Mouse (Mus musculus) stomach, postnatal 0 days (tissue): ENCODE measurements around the gene Gm3625. TPM values are rescaled to one million over a fixed set of nuclear protein-coding genes. Genes with fewer than 3 reads are reported as not detected.
A peak's percentile ranks its signal among the peaks of the same experiment; 100 is the strongest.

Experiments used
- ATAC-seq: fragments of 200-750 bp; cut with Nextera tagmentation; 2 replicates; pipeline ENCODE4 v1.8.0; 2017; ENCODE audit not compliant: low FRiP score, low TSS enrichment
- DNase-seq: peaks from one replicate; pipeline ENCODE4 v3.0.0-alpha.2; 2016; ENCODE audit warnings: low spot score
- H3K27ac ChIP-seq: fragments of 300-500 bp; sonication (generic); replicated peaks from 2 replicates; pipeline ENCODE4 v1.5.1; 2014; ENCODE audit warnings: mild to moderate bottlenecking, control low read depth
- H3K27me3 ChIP-seq: fragments of 300-500 bp; sonication (generic); 2 replicates; pipeline ENCODE4 v1.6.1; 2014; ENCODE audit warnings: low read length; ENCODE audit not compliant: control insufficient read depth, insufficient read depth
- H3K36me3 ChIP-seq: fragments of 300-500 bp; sonication (generic); 2 replicates; pipeline ENCODE4 v1.6.1; 2014; ENCODE audit warnings: low read length, mixed read lengths; ENCODE audit not compliant: control insufficient read depth, insufficient read depth
- H3K4me1 ChIP-seq: fragments of 300-500 bp; sonication (generic); replicated peaks from 2 replicates; pipeline ENCODE4 v1.6.1; 2014; ENCODE audit warnings: antibody characterized with exemption; ENCODE audit not compliant: control insufficient read depth, insufficient read depth
- H3K4me2 ChIP-seq: fragments of 300-500 bp; sonication (generic); replicated peaks from 2 replicates; pipeline ENCODE4 v1.6.1; 2014; ENCODE audit warnings: low read depth, mild to moderate bottlenecking, control low read depth, moderate library complexity
- H3K4me3 ChIP-seq: fragments of 300-500 bp; sonication (generic); 2 replicates; pipeline ENCODE4 v1.5.1; 2014; ENCODE audit warnings: low read depth, low read length, control low read depth
- H3K9ac ChIP-seq: fragments of 300-500 bp; sonication (generic); 2 replicates; pipeline ENCODE4 v1.6.1; 2014; ENCODE audit warnings: mild to moderate bottlenecking, low read length, control low read depth, mixed read lengths
- H3K9me3 ChIP-seq: fragments of 300-500 bp; sonication (generic); 2 replicates; pipeline ENCODE4 v1.6.1; 2016; ENCODE audit warnings: low read length; ENCODE audit not compliant: control insufficient read depth
- CTCF ChIP-seq: IDR thresholded peaks from 2 replicates; pipeline ENCODE4 v1.5.1; 2016; ENCODE audit warnings: antibody characterized with exemption, low read depth, mild to moderate bottlenecking, moderate library complexity
- EP300 ChIP-seq: optimal IDR thresholded peaks from 2 replicates; pipeline ENCODE3; 2016; ENCODE audit warnings: antibody characterized with exemption
- WGBS: fragments of 180-500 bp; shearing (Covaris S2); extraction: QIAGEN DNeasy Blood & Tissue Kit; methylation state at CpG from one replicate; pipeline ENCODE4 v1.1.7; 2014; 5-methylcytosine and 5-hydroxymethylcytosine counted together
- polyA plus RNA-seq: library from polyadenylated mRNA; unstranded; fragments of >200 nt; fragmentation: Nextera tagmentation; extraction: Ambion mirVana; gene quantifications from 2 replicates; pipeline ENCODE4 v1.2.1, GENCODE M21; 2015

Gene Gm3625
- not detected in 2 replicates for polyA plus RNA-seq

DNA sequence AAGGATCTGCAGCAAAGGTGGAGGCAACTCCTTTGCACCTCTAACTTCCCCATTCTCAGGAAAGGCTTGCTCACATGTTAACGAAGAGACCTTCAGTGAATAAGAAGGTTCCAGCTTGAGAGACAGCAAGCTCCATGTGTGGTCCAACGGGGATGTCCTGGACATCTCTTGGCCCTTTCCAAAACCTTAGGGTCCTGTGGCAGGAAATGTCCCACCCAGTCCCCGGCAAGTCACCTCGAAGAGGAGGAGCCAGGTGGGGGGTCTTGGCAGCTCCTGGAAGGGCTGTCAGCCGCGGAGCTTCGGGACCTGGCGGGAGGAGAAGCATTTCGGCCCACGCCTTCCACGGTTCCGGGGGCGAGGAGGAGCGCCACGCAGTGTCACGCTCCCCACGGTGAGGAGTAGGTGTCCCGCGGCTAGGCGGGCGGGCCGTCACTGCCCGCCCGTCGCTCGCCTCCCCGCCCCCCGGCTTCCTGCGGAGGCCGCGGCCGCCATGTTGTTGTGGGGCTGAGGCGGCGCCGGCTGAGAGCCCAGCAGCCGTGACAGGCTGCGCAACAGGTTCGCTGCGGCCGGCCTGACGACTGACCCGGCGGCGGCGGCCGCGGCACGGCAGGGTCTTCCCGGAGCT is at the start of gene Gm3625, which contains the start of gene Itsn2:
TSS of gene Gm3625 (minus strand) at position 387 of the 625 bp plus-strand sequence.
TSS of gene Itsn2 (plus strand) at position 98 of the 625 bp plus-strand sequence.
- H3K27me3 ChIP-seq, result no peaks in the 10 kb centered on the region
- ATAC-seq (peak; percentile 76), DNase-seq (peak; percentile 77)
- no peaks in the 10 kb centered on the region for H3K9me3 ChIP-seq
- H3K9ac ChIP-seq, result peak within 1 kb of the TSS; percentile 97
- TF ChIP-seq CTCF, result no peak
- no peak for TF ChIP-seq EP300
- H3K4me3 ChIP-seq, result peak within 1 kb of the TSS; percentile 88
- no peaks in the 10 kb centered on the region for H3K4me1 ChIP-seq
- H3K4me2 ChIP-seq, result peak within 1 kb of the TSS; percentile 88
- no peaks in the 10 kb centered on the region for H3K36me3 ChIP-seq
- under 1% methylated on average over 40 of the region's 49 CpGs for WGBS
- H3K27ac ChIP-seq, result peak within 1 kb of the TSS; percentile 97

DNA sequence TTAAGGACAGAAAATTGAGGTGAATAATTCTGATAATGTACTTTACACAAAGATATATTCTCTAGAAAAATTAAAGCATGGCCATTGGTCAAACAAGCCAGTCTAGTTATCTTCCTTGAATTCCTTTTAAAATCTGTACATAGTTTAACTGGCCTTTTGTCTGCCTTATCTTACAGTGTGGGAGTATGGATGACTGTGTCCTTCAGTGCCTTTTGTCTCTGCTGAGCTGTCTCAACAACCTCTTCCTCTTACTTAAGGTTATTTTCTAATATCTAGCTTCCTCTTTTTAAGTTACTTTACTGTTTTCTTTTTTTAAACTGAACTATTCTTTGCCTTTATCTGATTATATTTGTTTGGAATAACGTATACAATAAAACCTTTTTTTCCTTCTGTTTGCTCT is 48.0 kb upstream of the Gm3625 start:
- Histone ChIP-seq H3K27ac (no peak overlapping the region), H3K36me3 (peaks cover 18% of the 10 kb centered on the region), H3K4me2 (no peak overlapping the region), H3K4me1 (no peaks in the 10 kb centered on the region), H3K9me3 (no peaks in the 10 kb centered on the region), H3K4me3 (no peak overlapping the region), H3K9ac (no peak overlapping the region), H3K27me3 (no peaks in the 10 kb centered on the region)
- no peak for ATAC-seq
- no peak for DNase-seq
- WGBS, result 71% methylated on average over 1 of the region's 1 CpGs
- TF ChIP-seq EP300 (no peak), CTCF (no peak)

GRCm38 (mm10) chr12:4638438-4638837 is 45.7 kb upstream of the Gm3625 start:
- Histone ChIP-seq H3K27ac (no peak overlapping the region), H3K9me3 (no peaks in the 10 kb centered on the region), H3K36me3 (peaks cover 14% of the 10 kb centered on the region), H3K4me2 (no peak overlapping the region), H3K9ac (no peak overlapping the region), H3K27me3 (no peaks in the 10 kb centered on the region), H3K4me3 (no peak overlapping the region), H3K4me1 (no peaks in the 10 kb centered on the region)
- ATAC-seq (no peak), DNase-seq (no peak)
- TF ChIP-seq CTCF (peak; percentile 44), EP300 (no peak)
- 95% methylated on average over 1 of the region's 1 CpGs for WGBS

GRCm38 (mm10) chr12:4632957-4633356 is 40.2 kb upstream of the Gm3625 start:
- TF ChIP-seq CTCF (no peak), EP300 (no peak)
- H3K9ac ChIP-seq, result no peak overlapping the region
- WGBS, result 78% methylated on average over 8 of the region's 8 CpGs
- no peak overlapping the region for H3K4me3 ChIP-seq
- H3K27me3 ChIP-seq, result no peaks in the 10 kb centered on the region
- DNase-seq (no peak), ATAC-seq (no peak)
- H3K4me2 ChIP-seq, result no peak overlapping the region
- H3K36me3 ChIP-seq, result peaks cover 16% of the 10 kb centered on the region
- no peaks in the 10 kb centered on the region for H3K4me1 ChIP-seq
- H3K27ac ChIP-seq, result no peak overlapping the region
- no peaks in the 10 kb centered on the region for H3K9me3 ChIP-seq

DNA sequence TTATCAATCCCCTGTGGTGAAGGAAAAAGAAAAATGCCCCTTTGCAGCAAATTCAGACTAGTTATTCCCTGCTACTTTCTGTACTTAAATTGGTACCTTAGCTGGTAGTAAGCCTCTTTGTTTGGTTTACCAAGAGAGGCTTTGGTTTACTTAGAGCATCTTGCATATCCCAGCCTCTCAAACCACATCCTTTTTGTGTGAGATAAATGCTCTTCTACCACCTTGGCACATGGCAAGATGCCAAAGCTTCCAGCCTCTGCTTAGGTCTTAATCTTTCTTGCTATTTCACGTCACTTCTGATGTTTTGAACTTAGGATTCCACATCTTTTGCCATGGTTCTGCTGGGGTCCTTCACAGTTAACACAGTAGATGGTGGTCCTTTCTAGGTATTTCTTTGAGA is 31.5 kb upstream of the Gm3625 start:
- WGBS, result 72% methylated on average over 1 of the region's 1 CpGs
- H3K9me3 ChIP-seq, result no peaks in the 10 kb centered on the region
- H3K27me3 ChIP-seq, result no peaks in the 10 kb centered on the region
- no peak overlapping the region for H3K4me3 ChIP-seq
- H3K36me3 ChIP-seq, result peaks cover 3% of the 10 kb centered on the region; the same call in 1 of the 2 replicates
- no peak overlapping the region for H3K4me2 ChIP-seq
- H3K9ac ChIP-seq, result no peak overlapping the region
- ATAC-seq, result no peak
- no peak overlapping the region for H3K27ac ChIP-seq
- no peak for DNase-seq
- H3K4me1 ChIP-seq, result no peaks in the 10 kb centered on the region
- TF ChIP-seq EP300, result no peak
- TF ChIP-seq CTCF, result no peak

GRCm38 (mm10) chr12:4614722-4615121 is 22.0 kb upstream of the Gm3625 start:
- Histone ChIP-seq H3K9me3 (no peaks in the 10 kb centered on the region), H3K4me1 (no peaks in the 10 kb centered on the region), H3K4me2 (no peak overlapping the region), H3K27me3 (no peaks in the 10 kb centered on the region), H3K36me3 (no peaks in the 10 kb centered on the region), H3K4me3 (no peak overlapping the region), H3K9ac (no peak overlapping the region), H3K27ac (no peak overlapping the region)
- no peak for TF ChIP-seq CTCF
- no peak for TF ChIP-seq EP300
- ATAC-seq (no peak), DNase-seq (no peak)
- 43% methylated on average over 2 of the region's 2 CpGs for WGBS
